Mouse (Mus musculus) WW6 (cell line): Measurements from ENCODE around the gene Hsd17b1.
"Not testable (repeated sequence)": the region's sequence is repeated elsewhere in the genome, so short reads cannot be mapped to it uniquely, and the experiment has no call there.

Experiments
- DNase-seq: peaks from one replicate; pipeline ENCODE4 v3.0.0-alpha.2; 2013; ENCODE audit warnings: low read depth, low spot score

The Hsd17b1 gene

DNA sequence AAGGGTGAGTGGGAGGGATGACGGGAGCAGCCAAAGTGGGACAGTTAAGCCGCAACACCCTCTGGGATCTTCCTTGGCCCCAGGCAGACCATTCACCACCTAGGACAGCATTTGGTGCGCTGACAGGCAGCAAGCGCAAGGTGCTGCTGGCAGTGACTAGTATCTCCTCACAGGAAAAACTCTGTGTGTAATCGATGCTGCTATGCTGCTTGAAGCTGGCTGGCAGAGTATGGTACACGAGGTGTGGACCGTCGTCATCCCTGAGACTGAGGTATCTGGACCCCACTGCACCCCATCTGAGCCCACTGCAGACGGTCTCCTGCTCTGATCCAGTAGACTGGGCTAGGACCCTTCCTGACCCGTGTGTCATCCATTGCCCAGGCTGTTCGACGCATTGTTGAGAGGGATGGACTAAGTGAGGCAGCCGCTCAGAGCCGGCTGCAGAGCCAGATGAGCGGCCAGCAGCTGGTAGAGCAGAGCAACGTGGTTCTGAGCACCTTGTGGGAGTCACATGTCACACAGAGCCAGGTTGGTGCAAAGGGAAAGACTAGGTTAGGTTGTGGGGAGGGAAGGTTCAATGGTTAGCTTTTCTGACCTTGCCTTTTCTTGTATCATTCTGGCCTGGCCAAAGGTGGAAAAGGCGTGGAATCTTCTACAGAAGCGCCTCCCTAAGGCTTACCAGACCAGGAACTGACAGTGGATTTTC lies 7.6 kb downstream of the Hsd17b1 start:
- DNase-seq: no peak

- no peak for DNase-seq
Observed at GRCm38 (mm10) chr11:101086323-101086674, 8.1 kb downstream of the Hsd17b1 start.

DNA sequence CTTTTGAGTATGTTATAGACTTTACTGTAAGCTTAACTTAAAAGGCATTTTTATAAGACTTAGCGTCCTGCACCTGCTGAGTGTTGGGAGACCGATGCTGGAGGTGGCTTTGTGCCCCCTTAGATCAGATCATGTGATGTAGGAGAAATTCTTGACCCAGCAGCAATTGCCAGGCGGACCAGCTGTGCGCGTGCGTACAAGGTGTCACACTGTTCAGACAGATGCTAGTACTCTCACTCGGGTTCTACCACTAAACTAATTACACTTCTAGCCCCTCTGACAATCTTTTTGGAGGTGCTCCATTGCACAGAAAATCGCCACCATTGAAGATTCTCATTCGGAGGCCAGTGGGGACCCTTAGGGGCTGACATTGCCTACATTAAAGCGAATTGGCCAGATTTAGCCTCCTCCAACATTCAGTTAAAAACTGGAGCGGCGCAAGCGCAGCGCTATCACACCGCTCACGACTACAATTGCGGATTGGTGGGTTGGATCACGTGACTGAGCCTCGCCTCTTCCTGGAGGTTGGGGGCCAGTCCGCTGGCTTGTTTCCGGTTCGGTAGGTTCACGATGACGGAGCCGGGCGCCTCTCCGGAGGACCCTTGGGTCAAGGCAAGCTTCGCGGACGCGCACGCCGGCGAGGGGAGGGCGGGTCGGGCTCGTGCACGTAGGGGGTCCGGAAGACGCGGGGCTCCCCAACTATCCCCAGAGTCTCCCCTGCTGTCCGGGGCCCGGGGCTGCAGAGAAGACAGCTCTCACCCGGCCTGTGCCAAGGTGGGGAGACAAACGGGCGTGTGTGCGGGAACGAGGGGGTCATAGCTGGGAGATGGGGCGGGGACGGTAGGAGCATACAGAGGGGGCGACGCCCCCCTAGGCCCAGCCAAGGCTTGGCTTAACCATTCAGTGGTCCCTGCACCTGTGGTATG lies 8.8 kb downstream of the Hsd17b1 start, which contains the start of gene Mlx:
TSS of gene Mlx (plus strand) at position 522 of the 926 bp plus-strand sequence.
- peak; percentile 85 for DNase-seq

DNA sequence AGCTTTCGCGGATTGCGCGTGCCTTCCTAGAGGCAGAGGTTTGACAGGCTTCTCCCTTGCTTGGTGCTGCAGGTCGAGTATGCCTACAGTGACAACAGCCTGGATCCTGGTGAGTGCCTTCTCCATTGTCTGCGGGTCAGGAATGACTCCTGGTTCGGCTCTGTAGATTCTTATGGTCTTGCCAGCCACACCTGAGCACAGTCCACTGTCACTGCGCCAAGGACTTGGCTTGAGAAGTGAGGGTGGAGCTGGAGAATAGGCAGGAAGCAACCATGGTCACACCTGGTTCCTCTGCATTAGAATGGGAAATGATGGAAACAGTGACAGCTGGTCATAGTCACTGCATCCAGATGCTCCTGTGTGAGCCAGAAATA lies 9.5 kb downstream of the Hsd17b1 start:
- DNase-seq: no peak

DNA sequence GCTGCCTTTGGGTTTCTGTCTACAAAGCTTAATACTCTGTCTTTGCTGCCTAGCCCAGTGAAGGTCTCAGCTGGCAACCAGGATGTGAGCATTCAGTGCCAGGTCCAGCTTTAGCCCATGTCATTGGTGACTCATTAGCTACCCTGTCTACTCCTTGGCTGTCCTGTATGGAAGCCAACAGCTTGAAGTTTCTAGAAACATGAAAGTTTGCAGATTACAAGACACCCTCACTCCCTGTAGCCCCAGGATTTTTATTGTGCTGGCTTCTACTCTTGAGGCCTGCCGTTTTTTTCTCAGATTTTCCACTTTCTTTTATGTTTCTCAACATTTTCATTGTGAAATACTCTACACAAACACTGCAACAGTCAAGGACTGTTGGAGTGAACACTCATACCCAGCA lies 11.7 kb downstream of the Hsd17b1 start:
- DNase-seq: no peak

GRCm38 (mm10) chr11:101094930-101095313 lies 16.7 kb downstream of the Hsd17b1 start:
- no peak for DNase-seq

DNA sequence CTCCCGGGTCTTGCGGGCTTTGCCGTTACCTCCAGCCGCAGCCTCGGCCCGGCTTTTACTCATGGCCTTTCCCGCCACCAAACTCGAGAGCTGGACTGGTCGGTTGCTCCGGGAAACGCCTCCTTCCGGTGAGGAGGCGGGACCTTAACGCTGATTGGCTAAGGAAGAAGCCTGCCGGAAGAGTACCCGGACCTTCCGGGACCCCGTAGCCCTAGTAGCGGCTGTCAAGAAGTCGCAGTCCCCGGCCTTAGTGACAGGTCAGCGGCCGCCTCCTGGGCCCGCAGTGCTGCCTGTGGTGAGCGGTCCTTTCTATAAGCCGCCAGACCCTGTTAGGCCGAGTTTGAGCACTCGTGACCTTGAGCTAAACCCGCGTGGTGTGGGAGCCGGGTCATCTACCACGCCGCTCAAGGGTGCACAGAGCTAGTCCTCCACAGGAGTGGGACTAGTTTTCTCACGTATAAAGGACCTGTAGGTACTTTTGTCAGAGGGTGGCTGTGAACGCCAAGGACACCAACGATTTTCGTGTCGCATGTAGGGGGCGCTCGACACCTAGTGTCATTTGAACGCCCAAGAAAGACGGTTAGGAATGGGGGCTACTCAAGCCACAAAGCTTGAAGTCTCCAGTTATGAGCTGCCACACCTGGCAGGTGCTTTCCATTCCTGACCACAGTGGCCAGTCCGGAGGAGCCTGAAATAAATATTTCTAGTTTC lies 17.3 kb downstream of the Hsd17b1 start, which contains the start of gene Psmc3ip:
TSS of gene Psmc3ip (minus strand) at position 123 of the 711 bp plus-strand sequence.
- peak; percentile 95 for DNase-seq

GRCm38 (mm10) chr11:101098231-101098630 lies 20.0 kb downstream of the Hsd17b1 start:
- no peak for DNase-seq

DNA sequence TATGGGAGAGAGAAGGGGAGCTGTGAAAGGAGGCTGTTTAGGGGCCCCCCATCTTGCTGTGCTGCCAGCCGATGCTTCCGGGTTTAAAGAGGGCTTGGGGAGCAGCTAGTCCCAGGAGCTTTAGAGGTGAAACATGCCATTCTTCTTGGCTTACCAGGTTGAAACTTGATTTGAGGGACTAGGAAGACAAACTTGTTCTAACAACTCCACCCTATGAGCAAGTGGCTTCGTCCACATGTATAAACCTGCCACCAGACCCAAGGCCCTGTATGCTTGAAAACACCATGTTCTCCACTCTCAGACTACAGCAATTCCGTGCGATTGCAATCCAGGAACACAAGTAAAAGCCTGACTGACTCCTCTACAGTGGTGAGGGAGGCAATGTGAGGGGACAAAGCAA lies 24.8 kb downstream of the Hsd17b1 start:
- no peak for DNase-seq

DNA sequence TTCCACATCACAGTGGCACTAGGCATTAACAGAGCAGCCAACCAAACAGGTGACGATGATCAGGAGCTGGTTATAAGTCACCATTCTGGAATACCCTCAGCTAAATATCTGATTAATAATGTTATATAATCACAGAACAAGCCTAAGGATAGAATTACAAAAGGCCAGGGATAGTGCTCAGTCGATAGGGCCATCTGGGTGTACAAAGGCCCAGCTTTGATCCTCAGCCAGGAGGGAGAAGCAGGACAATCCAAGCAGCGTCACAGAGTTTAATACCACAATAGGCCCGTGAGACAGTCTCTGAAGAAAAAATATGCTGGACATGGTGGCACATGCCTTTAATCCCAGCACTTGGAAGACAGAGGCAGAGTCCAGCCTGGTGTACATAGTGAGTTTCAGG lies 31.1 kb downstream of the Hsd17b1 start:
- DNase-seq: no peak

DNA sequence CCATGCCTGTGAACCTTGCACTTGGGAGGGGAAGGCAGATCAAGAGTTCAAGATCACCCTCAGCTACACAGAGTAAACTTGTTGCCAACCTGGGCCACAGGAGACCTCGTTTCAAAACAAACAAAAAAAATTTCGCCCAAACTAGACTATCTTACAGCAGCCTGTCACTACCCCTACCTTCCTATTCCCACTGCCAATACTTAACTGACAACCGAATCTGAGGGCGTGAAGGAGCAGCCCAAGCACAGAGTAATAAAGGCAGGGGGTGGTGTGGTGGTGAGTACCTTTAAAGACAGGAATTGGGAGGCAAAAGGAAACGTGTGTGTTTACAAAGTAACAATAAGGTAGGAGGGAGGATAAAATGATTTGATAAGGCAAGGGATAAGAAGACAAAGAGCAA lies 32.5 kb downstream of the Hsd17b1 start:
- no peak for DNase-seq

- no peak for DNase-seq
Observed at GRCm38 (mm10) chr11:101111178-101111577, 33.0 kb downstream of the Hsd17b1 start.

DNA sequence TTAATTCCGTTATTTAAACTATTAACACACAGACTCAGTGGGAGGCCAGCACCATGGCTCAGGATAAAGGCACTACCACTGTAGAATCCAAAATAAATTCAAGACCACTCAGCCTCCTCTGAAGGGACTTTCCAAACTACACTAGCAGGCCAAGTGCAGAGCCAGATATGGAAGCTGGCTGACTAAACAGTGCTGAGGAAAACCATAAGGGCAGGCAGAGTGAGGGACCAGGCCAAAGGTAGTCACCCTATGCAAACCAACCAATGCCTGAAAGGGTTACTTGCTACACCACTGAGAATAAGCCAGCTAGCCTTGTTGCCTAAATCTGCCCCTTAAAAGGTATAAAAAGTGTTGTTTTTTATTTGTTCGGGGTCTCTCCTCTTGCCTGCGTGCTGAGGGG lies 34.0 kb downstream of the Hsd17b1 start:
- no peak for DNase-seq

DNA sequence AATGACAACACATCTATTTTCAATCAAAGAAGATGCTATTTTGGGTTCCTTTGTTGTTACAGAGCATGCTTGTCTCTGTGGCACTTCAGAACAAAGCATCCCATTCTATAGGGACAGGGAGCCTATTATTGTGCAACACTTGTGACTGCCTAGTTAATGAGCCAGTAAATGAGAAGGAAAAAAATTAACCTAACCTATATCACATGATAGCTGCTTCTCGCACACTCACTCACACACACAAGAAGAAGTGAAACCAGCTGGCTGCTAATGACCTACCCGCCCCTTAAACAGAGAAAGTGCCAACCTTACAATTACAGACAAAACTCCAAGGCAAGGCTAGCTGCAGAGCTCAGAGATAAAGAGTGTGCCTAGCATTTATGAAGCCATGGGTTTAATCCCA lies 37.4 kb downstream of the Hsd17b1 start:
- no peak for DNase-seq

- DNase-seq: no peak
Observed at GRCm38 (mm10) chr11:101118105-101118504, 39.9 kb downstream of the Hsd17b1 start.

DNA sequence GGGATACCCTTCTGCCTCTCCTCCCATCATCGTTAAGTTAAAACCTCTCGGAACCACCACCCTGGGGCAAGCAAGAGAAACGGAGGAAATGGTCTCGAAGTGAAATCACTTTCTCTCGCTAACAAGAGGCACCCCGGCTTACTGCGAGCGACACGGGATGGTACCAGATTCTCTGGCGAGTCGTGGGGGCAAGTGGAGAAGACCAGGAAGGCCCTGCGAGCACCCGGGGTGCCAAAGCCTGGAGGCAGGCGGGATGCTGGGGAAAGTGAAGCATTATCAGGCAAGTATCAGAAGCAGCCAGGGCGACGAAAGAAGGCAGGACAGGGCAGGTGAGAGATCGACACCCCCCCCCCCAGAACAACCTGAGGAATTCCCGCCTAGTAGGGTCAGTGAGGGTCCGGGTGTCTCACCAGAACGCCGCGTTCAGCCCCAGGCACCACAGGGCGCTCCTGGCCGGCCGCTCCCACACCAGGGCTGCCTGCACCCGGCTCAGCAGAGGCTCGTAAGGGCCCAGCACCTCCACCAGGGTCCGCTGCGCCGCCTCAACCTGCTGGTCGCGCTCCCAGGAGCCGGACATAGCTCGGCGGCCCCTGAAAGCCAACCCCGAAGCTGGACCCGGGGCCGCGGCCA lies 41.0 kb downstream of the Hsd17b1 start:
- no peak for DNase-seq

DNA sequence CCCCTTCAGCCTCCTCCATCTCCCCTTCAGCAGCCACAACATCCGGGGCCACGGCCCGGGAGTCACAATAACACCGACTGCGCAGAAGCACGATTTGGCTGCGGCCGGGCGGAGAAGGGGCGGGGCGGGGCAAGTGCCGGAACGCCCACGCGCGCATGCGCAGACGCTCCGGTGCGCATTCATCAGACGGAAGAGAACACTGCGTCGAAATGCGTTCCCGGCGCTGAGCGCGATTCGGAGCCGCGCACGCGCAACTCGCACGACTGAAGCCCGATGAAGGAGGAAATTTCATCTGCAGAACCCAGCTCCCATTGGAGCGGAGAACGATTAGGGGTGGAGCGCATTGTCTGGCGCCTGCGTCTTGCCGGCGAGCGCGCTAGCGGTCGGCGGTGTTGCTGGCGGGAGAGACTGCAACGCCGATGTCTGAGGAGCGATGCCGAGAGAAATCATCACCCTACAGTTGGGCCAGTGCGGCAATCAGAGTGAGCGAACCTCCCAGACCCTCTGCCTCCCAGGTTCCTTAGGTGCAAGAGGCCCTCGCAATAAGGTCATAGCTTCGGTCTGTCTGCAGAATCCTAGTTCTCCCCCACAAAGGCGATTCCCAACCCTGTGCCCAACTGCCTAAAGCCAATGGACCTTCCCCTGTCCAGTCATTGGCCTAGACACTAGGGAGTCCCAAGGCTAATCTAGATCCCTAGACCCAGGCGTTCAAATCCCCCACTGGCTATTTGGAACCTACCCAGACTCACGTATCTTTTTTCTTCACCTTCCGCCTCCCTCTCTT lies 41.7 kb downstream of the Hsd17b1 start, which contains the start of the genes Retreg3 and Tubg1:
TSS of gene Retreg3 (minus strand) at position 133 of the 784 bp plus-strand sequence.
TSS of gene Tubg1 (plus strand) at position 178 of the 784 bp plus-strand sequence.
- peak; percentile 100 for DNase-seq

GRCm38 (mm10) chr11:101120545-101121188 lies 42.5 kb downstream of the Hsd17b1 start:
- no peak for DNase-seq

GRCm38 (mm10) chr11:101124494-101124893 lies 46.3 kb downstream of the Hsd17b1 start:
- not testable (repeated sequence) for DNase-seq

DNA sequence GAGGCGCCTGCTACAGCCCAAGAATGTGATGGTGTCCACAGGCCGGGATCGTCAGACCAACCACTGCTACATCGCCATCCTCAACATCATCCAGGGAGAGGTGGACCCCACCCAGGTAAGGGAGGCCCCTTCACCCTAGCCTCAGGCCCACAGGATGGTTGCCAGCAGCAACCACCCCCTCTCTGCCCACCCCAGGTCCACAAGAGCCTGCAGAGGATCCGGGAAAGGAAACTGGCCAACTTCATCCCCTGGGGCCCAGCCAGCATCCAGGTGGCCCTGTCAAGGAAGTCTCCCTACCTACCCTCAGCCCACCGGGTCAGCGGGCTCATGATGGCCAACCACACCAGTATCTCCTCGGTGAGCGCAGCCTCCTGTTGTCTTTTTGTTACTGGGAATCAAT lies 46.8 kb downstream of the Hsd17b1 start:
- not testable (repeated sequence) for DNase-seq
